Mouse (Mus musculus): ENCODE results near the gene Epha1.

Gene Epha1

DNA sequence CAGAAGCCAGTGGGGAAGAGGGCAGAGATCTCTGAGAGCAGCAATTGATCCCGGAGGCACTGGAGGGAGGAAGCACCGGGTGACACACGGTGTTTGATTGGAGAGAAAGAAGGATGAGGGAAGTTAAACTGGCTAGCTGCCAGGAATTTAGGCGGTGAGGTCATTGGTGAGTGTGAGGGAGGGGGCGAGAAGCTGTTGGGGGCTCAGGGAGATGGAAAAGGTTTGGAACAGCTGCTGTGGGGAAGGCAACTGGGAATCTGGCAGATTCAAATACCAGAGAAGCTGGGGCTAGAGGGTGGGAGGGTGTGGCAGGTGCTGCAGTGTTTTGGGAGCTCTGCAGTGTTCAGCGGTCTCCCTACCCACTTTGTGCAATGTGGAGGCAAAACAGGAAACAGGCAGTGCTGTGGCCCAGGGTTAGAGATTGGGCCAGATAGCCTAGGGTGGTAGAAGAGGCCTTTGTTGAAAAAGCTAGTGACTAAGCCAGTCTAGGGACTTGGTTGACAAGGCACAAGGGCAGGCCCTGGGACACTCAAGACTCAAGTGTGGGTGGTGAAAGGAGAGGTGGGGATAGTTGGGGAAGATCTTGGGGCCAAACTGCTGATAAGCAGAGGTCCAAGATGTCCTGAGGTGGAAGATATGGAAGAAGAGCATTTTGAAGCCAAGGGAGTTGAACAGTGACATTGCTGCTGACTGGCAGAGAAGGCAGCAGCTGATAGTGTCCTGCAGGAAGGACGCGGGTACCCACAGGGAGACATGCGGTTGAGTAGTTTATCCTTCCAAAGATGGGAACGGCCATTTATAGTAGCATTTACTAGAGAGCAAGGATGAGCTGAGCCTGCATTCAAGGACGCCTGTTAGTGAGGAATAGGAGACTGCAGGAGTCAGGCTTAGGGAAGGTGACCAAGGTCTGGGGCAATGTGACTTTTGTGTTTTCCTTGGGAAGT, 18.7 kb downstream of the Epha1 start:
- DNase-seq (ENCODE audit: low spot score), result no peak

GRCm38 (mm10) chr6:42353180-42353579, 19.9 kb downstream of the Epha1 start:
- no peak for DNase-seq (ENCODE audit: low spot score)

- DNase-seq (ENCODE audit: low spot score), result no peak
Measured at GRCm38 (mm10) chr6:42352486-42352846, 20.6 kb downstream of the Epha1 start.

GRCm38 (mm10) chr6:42351776-42352485, 21.1 kb downstream of the Epha1 start:
- DNase-seq (ENCODE audit: low spot score), result no peak

GRCm38 (mm10) chr6:42350968-42351775, 21.9 kb downstream of the Epha1 start:
- no peak for DNase-seq (ENCODE audit: low spot score)

DNA sequence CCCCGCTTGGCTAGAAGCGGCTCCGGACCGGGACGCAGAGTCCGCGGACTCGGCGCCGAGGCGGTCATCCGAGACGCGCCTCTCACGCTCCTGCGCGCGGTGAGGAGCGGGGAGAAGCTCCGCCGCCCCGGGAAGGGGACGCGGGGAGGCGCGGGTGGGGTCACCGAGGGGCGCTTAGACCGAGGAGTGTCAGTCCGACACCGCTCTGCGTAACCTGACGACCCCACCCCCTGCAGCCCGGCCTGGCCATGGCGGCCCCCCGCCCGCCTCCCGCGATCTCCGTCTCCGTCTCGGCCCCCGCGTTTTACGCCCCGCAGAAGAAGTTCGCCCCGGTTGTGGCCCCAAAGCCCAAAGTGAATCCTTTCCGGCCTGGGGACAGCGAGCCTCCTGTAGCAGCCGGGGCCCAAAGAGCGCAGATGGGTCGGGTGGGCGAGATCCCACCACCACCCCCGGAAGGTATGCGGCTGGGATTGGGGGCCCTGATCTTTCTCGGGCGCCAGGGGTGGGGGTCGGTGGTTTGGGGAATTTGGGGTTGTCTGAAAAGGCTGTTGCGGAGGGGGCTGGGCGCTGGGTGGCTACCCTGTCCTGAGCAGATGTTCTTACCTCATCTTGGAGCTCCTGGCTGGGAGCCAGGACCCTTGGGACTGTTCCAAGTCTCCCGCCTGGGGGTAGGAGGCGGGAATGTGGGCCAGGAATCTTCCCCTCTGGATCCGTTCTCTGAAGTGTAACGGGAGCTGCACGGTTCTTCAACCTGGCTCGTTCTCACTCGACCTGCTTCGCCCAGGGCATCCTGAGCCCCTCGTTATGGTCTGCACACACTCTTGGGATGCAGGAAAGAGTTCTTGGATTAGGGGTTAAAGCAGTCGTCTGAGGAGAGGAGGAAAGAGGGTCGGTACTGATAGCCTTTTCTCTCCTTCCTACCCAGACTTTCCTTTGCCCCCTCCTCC, 22.8 kb downstream of the Epha1 start:
- DNase-seq (ENCODE audit: low spot score), result no peak

DNA sequence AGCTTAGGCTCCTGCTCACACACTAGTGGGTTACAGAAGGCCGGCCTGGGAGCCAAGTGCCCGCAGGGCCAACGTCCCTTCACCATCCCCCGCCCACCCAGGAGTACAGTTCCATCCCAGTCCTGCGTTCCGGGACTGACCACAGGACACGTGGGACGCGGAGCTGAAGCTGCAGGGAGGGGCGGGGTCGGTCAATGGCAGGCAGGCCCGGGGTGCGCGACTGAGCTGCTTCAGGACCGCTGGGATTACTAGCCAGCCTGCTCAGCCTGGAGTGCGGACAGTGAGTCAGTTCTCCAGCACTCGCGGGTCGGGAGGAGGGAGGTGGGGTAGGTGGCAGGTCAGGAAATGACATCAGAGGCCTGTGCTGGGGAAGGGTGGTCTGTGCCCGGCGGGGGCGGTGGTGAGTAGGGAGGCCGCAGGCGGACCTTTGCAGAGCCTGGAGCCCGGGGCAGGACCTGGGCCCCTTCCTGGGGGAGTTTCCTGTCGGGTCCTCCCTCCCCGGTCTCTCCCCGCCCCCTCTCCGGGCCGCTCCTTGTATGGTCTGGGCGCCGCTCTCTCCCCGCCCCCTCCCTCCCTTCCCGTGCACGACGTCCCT, 23.5 kb downstream of the Epha1 start, which contains the start of gene Zyx:
Gene Zyx, plus strand, starts transcription at position 205 of the 595 bp plus-strand sequence.
- peak; percentile 44 for DNase-seq (ENCODE audit: low spot score)

GRCm38 (mm10) chr6:42349006-42349425, 24.1 kb downstream of the Epha1 start:
- DNase-seq (ENCODE audit: low spot score), result peak; percentile 48

DNA sequence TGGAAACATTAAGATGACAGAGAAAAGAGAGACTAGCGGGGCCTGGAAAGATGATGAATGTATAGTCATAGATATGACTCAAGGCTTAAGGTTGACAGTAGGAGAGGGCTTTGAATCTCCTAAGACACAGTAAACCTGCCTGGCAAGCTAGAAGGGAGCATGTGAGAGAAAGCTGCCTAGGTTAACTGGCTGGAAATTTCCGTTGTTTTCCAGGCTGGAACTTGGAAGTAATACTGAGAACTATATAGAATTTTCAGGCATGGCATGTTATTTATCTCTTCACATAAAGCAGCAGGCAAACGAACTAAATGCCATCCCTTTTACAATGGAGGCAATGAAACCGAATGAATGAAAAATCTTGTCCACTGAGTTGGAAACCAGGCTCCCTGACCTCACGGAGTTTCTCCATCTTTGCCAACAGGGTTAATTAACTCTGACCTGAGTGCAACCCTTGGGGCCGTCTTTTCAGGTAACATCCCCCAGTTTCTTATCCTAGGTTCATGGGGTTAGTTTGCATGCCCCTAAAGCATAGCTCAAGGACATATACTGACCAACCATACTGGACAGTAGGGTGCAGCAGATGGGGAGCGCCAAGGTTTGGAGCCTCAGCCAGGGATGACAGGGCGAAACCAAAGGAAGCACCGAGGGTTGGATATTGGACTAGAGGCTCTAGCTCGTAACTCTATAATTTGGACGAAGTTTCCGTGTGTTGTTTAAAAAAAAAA, 24.6 kb downstream of the Epha1 start:
- DNase-seq (ENCODE audit: low spot score), result no peak

DNA sequence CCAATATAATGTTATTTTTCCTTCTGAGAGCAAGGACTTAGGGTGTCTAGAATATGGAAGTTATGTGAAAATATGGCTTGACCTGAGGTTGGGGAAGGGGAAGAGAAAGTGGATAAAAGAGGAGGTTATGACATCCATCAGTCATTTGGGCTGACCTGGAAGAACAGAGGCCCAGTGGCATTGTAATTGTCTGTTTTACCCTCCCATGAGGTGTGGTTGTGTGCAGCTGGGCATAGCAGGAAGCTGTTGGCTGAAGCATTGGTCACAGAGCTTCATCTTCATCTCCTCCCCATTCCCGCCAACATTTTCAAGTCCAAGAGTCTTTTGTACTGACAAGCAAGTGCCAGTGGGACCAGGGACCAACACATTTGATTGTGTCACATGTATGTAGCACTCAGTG, 28.8 kb downstream of the Epha1 start:
- no peak for DNase-seq (ENCODE audit: low spot score)

DNA sequence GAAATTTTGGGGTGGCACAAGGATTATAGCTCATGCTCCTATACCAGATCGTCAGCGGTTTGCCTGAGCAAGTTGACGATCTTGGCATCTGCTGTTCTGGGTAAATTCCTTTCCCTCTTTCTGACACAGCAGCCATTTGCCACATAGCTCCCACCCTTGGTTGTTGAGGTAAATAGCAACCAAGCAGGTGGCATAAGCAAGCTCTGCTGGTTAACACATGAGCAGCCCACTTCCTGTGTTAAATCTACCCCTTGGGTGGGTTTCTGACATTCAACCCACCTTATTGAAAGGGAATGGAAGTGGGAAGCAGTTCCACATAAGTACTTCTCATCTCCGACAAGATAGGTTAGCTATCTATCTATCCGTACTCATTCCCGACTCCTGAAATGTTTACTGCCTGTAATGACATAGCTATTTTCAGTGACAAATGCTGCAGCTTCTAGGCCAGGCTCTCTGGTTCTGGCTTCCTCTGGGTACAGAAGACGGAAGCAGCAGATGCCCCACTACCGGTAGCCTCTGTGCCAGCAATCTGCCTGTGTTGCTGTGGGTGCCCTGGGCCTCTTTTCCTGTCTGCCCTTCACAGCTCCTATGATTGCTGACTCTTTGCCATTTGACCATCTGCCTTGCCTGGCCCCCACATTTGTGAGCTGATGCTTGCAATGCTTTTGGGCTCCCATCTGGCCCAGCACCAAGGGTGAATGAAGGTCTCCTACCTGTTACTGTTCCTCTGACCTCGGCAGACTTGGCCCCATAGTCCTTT, 29.5 kb downstream of the Epha1 start:
- DNase-seq (ENCODE audit: low spot score), result no peak

DNA sequence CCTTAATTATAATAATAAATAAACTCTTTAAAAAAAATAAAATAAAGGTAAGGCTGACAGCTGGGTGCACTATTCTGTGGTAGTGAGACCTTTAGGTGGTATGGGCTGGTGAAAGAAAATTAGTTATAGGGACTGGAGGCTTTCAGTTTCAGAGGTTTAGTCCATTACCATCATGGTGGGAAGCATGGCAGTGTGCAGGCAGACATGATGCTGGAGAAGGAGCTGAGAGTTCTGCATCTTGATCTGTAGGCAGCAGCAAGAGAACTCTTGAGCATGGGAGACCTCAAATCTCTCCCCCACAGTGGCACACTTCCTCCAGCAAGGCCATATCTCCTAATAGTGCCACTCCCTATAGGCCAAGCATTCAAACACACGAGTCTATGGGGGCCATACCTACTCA, 30.9 kb downstream of the Epha1 start:
- DNase-seq (ENCODE audit: low spot score), result no peak

DNA sequence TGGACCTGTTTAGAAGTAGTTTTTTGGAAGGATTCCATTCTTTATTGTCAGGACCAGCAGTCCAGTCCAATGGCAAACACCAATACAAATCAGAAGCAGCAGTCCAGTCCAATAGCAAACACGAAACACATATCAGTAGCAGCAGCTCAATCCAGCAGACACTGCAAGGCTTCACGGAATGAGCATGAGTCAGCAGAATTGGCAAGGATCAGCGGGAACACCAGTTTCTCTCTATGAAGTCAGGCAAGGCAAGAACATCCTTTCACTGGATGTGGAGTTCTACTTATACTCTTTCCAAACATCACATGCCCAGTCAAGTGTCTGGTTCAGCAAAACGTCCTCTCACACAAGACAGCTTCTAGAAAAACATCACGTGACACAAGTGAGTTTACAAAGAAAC, 33.1 kb downstream of the Epha1 start:
- no peak for DNase-seq (ENCODE audit: low spot score)

DNA sequence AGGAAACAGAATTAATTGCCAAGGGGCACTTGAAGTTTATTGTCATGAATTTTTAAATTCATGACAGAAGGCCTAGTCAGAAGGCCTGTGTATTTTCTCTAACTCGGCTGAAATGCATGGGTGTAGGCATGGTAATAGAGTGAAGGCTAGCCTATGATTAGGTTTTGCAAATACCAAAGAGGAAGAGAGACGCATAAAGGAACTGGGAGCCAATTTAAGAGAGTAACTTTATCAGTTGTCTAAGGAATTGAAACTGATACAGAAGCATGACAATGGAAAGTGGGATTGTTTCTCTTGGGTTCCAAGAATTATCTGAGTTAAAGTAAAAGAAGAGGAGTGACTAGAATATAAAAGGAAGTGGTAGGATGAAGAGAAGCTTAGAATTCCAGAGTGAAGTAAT, 33.9 kb downstream of the Epha1 start:
- no peak for DNase-seq (ENCODE audit: low spot score)

DNA sequence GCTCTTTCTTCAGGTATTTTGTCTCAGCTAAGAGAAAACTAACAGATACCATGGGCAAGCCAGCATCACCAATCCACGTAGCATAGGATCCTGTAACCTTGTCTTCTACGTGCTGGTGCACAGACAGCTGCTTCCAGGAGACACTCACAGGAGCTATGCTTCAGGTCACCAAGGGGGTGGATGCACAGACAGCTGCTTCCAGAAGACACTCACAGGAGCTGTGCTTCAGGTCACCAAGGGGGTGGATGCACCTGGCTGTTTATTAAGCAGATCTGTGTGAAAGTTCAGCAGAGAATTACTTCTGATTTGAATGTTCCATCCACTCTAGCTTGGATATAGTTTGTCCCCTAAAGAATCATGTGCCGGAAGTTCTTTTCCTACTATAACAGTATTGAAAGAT, 42.1 kb downstream of the Epha1 start:
- no peak for DNase-seq (ENCODE audit: low spot score)

DNA sequence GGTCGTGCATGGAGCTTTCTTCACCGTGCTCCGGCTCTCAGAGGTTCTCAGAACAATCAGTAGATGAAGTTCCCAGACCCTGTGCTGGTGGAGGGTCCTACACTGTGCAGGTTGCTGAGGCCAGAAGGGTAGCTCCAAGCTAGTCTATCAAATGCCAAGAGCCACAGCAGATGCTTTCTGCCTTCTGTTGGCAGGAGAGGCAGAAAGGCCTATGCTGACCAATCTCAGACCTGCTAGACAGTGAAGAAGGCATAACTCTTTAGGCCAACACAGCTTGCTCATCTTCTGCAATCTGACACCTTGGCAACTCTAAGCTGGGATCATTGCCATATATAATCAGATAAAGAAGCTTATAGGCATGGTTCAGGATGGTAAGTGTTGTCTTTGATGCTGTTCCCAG, 42.9 kb downstream of the Epha1 start:
- no peak for DNase-seq (ENCODE audit: low spot score)

DNA sequence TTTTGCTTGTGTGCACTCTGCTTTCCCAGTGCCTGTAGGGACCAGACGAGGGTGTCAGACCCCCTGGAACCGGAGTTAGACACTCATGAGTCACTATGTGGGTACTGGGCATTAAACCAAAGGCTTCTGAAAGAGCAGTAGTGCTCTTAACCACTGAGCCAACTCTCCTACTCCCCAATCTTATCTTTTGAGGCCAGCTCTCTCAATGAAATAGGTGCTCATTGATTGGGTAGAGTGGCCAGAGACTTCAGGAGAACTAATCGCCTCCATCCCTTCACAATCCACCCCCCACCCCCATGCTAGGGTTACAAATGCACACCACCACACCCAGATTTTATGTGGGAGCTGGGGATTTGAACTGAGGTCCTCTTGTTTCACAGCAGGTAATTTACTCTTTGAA, 44.3 kb downstream of the Epha1 start:
- DNase-seq (ENCODE audit: low spot score), result no peak

- DNase-seq (ENCODE audit: low spot score), result no peak
Measured at GRCm38 (mm10) chr6:42326509-42326908, 46.6 kb downstream of the Epha1 start.

GRCm38 (mm10) chr6:42325268-42325609, 47.8 kb downstream of the Epha1 start:
- DNase-seq (ENCODE audit: low spot score), result peak; percentile 40

Data from c-Kit-positive CD71-positive TER-119-positive erythroid progenitor cells, embryonic 14.5 days (primary cell).